In the genomic region with DNA sequence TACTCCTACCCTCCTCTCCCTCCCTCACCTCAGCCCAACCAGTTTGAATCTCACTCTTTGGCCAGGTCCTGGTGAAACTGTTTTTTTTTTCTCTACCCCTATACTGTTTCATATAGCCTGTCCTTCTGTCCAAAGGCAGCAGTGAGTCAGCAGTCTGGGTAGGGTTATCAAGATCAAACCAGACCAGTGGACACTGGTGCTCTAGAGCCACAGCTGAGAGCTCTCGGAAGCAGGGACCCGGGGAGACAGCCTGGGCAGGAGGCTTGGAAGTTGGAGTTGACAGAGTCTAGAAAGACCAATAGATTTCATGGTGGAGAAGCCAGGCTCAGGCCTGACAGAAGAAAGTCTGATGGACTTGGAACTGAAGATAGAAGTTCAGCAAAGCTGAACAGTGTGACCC, we compare ENCODE assay signal across 29 mouse cellular contexts. TPM values are rescaled to one million over a fixed set of nuclear protein-coding genes. Genes with fewer than 3 reads are reported as not detected.
A peak's percentile ranks its signal among the peaks of the same experiment; 100 is the strongest.
DNase-seq lines count a peak whose midpoint lies in the region; ATAC-seq and TF ChIP-seq lines count a peak whose summit lies in the region.
"Had no signal": no experiment of that assay in that cellular context is flagged by ENCODE, and none has a peak within 500 bp of the region (broad histone marks: within the 10 kb centered on the region; RNA-seq: fewer than 3 reads in every experiment).

No protein-coding gene starts in this region.

- H3K4me2 ChIP-seq in liver, embryonic 12.5 days: no peak overlapping the region
- H3K4me2 ChIP-seq: embryonic facial prominence, embryonic 13.5 days; hindbrain, embryonic 15.5 days; limb, embryonic 15.5 days; lung, embryonic 15.5 days; midbrain, embryonic 12.5 days; neural tube, embryonic 13.5 days had no signal

- H3K36me3 ChIP-seq in liver, adult 2 months (ENCODE audit: control insufficient read depth, insufficient read depth, low read length): peaks cover 8% of the 10 kb centered on the region
- H3K36me3 ChIP-seq in liver, embryonic 12.5 days: peaks cover 69% of the 10 kb centered on the region

- H3K79me2 ChIP-seq in liver, adult 2 months (ENCODE audit: control insufficient read depth, insufficient read depth, low read length): no peaks in the 10 kb centered on the region

- no peak for TF ChIP-seq CTCF in liver, adult 2 months (IDR thresholded peaks at IDR 0.05; ENCODE audit: low read depth, low read length)

- 22% methylated on average over 2 of the region's 2 CpGs for WGBS in liver, adult 2 months
- WGBS in liver, embryonic 12.5 days (ENCODE audit: insufficient replicate concordance): 75% methylated on average over 2 of the region's 2 CpGs

- no peak overlapping the region for H3K4me3 ChIP-seq in liver, adult 2 months (ENCODE audit: insufficient read depth, low read depth, low read length)
- H3K4me3 ChIP-seq in brown adipose tissue, adult 24 weeks (ENCODE audit: insufficient read depth, low read depth, low read length): no peak overlapping the region
- H3K4me3 ChIP-seq in liver, embryonic 12.5 days: no peak overlapping the region
- H3K4me3 ChIP-seq: embryonic facial prominence, embryonic 13.5 days; erythroblast, embryonic 14.5 days; hindbrain, embryonic 10.5 days; hindbrain, embryonic 15.5 days; limb, embryonic 10.5 days; limb, embryonic 15.5 days; lung, embryonic 15.5 days; megakaryocyte, embryonic 14.5 days; midbrain, embryonic 12.5 days; neural tube, embryonic 13.5 days had no signal

- no peaks in the 10 kb centered on the region for H3K27me3 ChIP-seq in liver, adult 2 months (ENCODE audit: control insufficient read depth, insufficient read depth, low read length)
- no peaks in the 10 kb centered on the region for H3K27me3 ChIP-seq in liver, embryonic 12.5 days (replicated peaks)
- H3K27me3 ChIP-seq: CH12.LX; embryonic facial prominence, embryonic 13.5 days; hindbrain, embryonic 15.5 days; limb, embryonic 15.5 days; lung, embryonic 15.5 days; megakaryocyte, embryonic 14.5 days; midbrain, embryonic 12.5 days; neural tube, embryonic 13.5 days had no signal

- H3K9me3 ChIP-seq in liver, embryonic 12.5 days (replicated peaks): no peaks in the 10 kb centered on the region
- H3K9me3 ChIP-seq: embryonic facial prominence, embryonic 13.5 days; hindbrain, embryonic 10.5 days; hindbrain, embryonic 15.5 days; limb, embryonic 10.5 days; limb, embryonic 15.5 days; lung, embryonic 15.5 days; megakaryocyte, embryonic 14.5 days; midbrain, embryonic 12.5 days; neural tube, embryonic 13.5 days had no signal

- H3K27ac ChIP-seq in liver, adult 2 months (replicated peaks; ENCODE audit: insufficient read depth, low read depth, low read length): peak overlapping the region; percentile 70
- peak overlapping the region; percentile 93 for H3K27ac ChIP-seq in brown adipose tissue, adult 24 weeks (replicated peaks; ENCODE audit: low read depth, low read length)
- H3K27ac ChIP-seq in liver, embryonic 12.5 days: peak overlapping the region; percentile 65
- H3K27ac ChIP-seq: embryonic facial prominence, embryonic 13.5 days; hindbrain, embryonic 10.5 days; hindbrain, embryonic 15.5 days; kidney, postnatal 0 days; limb, embryonic 10.5 days; limb, embryonic 15.5 days; lung, embryonic 15.5 days; midbrain, embryonic 12.5 days; neural tube, embryonic 13.5 days had no signal

- H3K9ac ChIP-seq in liver, adult 2 months (ENCODE audit: low read depth, low read length): no peak overlapping the region
- H3K9ac ChIP-seq in liver, embryonic 12.5 days: no peak overlapping the region
- H3K9ac ChIP-seq: embryonic facial prominence, embryonic 13.5 days; hindbrain, embryonic 15.5 days; limb, embryonic 15.5 days; lung, embryonic 15.5 days; midbrain, embryonic 12.5 days; neural tube, embryonic 13.5 days had no signal

- H3K4me1 ChIP-seq in liver, adult 2 months (ENCODE audit: control insufficient read depth, insufficient read depth, low read length): peaks cover 31% of the 10 kb centered on the region
- peaks cover 15% of the 10 kb centered on the region for H3K4me1 ChIP-seq in brown adipose tissue, adult 24 weeks (ENCODE audit: control insufficient read depth, insufficient read depth, insufficient read length, low read length)
- peaks cover 9% of the 10 kb centered on the region for H3K4me1 ChIP-seq in liver, embryonic 12.5 days
- H3K4me1 ChIP-seq: embryonic facial prominence, embryonic 13.5 days; hindbrain, embryonic 15.5 days; limb, embryonic 10.5 days; limb, embryonic 15.5 days; lung, embryonic 15.5 days; midbrain, embryonic 12.5 days; neural tube, embryonic 13.5 days had no signal

- no peak for DNase-seq in liver, adult 2 months (ENCODE audit: extremely low read depth, low read depth, low spot score)
- DNase-seq in liver: no peak
- no peak for DNase-seq in embryo, embryonic 11 days
- DNase-seq in spleen, postnatal 14 days (ENCODE audit: low spot score in 2 of 2): no peak
- DNase-seq: cerebellum, adult 11-12 months; cerebellum, adult 9-11 months; gastrocnemius, postnatal 36 days; heart, postnatal 14 days; kidney, adult 8-10 months; layer of hippocampus, postnatal 36 days; right cerebral cortex, postnatal 4 days; thymus, postnatal 4 days had no signal

- ATAC-seq in liver, embryonic 12.5 days: 0 out of 2 replicates have a peak, but pooled peaks have one; percentile 35
- no peak for ATAC-seq in erythroblast, adult 5-6 weeks (replicated peaks; ENCODE audit: low FRiP score, poor library complexity, severe bottlenecking)
- ATAC-seq: inflammation-experienced regulatory T-cells, adult 6 months had no signal

- no peak for TF ChIP-seq POLR2A in liver, adult 2 months (IDR thresholded peaks at IDR 0.05; ENCODE audit: extremely low read depth, insufficient read depth, low read length)

RNA-seq across cellular contexts. Expression of gene Ssr2, which starts 7.1 kb away (rescaled TPM):
- total RNA-seq in liver, adult 2 months (2014; rRNA removed): 90.0 and 110 TPM in 2 replicates
- 155 and 176 TPM in 2 replicates for polyA plus RNA-seq in liver, adult 2 months (2012; rRNA removed)
- 84.2 and 89.0 TPM in 2 replicates for polyA plus RNA-seq in brown adipose tissue, adult 24 weeks (2012; ENCODE audit: insufficient read depth, insufficient read length, missing spikeins)
- 172 and 177 TPM in 2 replicates for polyA plus RNA-seq in liver, embryonic 12.5 days (2016; fragmentation: Nextera tagmentation; extraction: Ambion mirVana)
- 80.3 and 91.8 TPM in 2 replicates for total RNA-seq in erythroblast, adult 5-6 weeks (2015; ENCODE audit: low replicate concordance)
- 24.3 and 35.9 TPM in 2 replicates for total RNA-seq in erythroblast, adult 5-6 weeks (2017; ENCODE audit: low replicate concordance)

RNA-seq across cellular contexts. Expression of gene Ubqln4, which starts 15.1 kb away (rescaled TPM):
- total RNA-seq in liver, adult 2 months (2014; rRNA removed): 8.3 and 14.2 TPM in 2 replicates
- 41.1 and 42.8 TPM in 2 replicates for polyA plus RNA-seq in liver, adult 2 months (2012; rRNA removed)
- 36.6 and 42.2 TPM in 2 replicates for polyA plus RNA-seq in brown adipose tissue, adult 24 weeks (2012; ENCODE audit: insufficient read depth, insufficient read length, missing spikeins)
- polyA plus RNA-seq in liver, embryonic 12.5 days (2016; fragmentation: Nextera tagmentation; extraction: Ambion mirVana): 37.9 and 39.5 TPM in 2 replicates
- 5.4 and 7.9 TPM in 2 replicates for total RNA-seq in erythroblast, adult 5-6 weeks (2015; ENCODE audit: low replicate concordance)
- 5.7 and 10.0 TPM in 2 replicates for total RNA-seq in erythroblast, adult 5-6 weeks (2017; ENCODE audit: low replicate concordance)

RNA-seq across cellular contexts. Expression of gene Lamtor2, which starts 15.7 kb away (rescaled TPM):
- 104 and 125 TPM in 2 replicates for total RNA-seq in liver, adult 2 months (2014; rRNA removed)
- 201 and 204 TPM in 2 replicates for polyA plus RNA-seq in liver, adult 2 months (2012; rRNA removed)
- 209 and 224 TPM in 2 replicates for polyA plus RNA-seq in brown adipose tissue, adult 24 weeks (2012; ENCODE audit: insufficient read depth, insufficient read length, missing spikeins)
- 101 and 102 TPM in 2 replicates for polyA plus RNA-seq in liver, embryonic 12.5 days (2016; fragmentation: Nextera tagmentation; extraction: Ambion mirVana)
- total RNA-seq in erythroblast, adult 5-6 weeks (2015; ENCODE audit: low replicate concordance): 4.2 and 8.6 TPM in 2 replicates
- total RNA-seq in erythroblast, adult 5-6 weeks (2017; ENCODE audit: low replicate concordance): 14.3 and 15.8 TPM in 2 replicates

RNA-seq across cellular contexts. Expression of gene Rab25, which starts 20.5 kb away (rescaled TPM):
- total RNA-seq in liver, adult 2 months (2014; rRNA removed): 0.18 and 0.20 TPM in 2 replicates
- polyA plus RNA-seq in liver, adult 2 months (2012; rRNA removed): 0.32 and 0.46 TPM in 2 replicates
- polyA plus RNA-seq in brown adipose tissue, adult 24 weeks (2012; ENCODE audit: insufficient read depth, insufficient read length, missing spikeins): not detected in 2 replicates
- 0.70 TPM in 1 of 2 replicates, not detected in the other for polyA plus RNA-seq in liver, embryonic 12.5 days (2016; fragmentation: Nextera tagmentation; extraction: Ambion mirVana)
- total RNA-seq in erythroblast, adult 5-6 weeks (2015; ENCODE audit: low replicate concordance): not detected in 2 replicates
- not detected in 2 replicates for total RNA-seq in erythroblast, adult 5-6 weeks (2017; ENCODE audit: low replicate concordance)
- total RNA-seq: adrenal gland, postnatal 10 days; gastrocnemius, postnatal 36 days had no signal
- polyA plus RNA-seq: erythroblast, embryonic 14.5 days; inflammation-experienced regulatory T-cells, adult 6 months; neural tube, embryonic 13.5 days had no signal

RNA-seq across cellular contexts. Expression of gene Mex3a, which starts 36.4 kb away (rescaled TPM):
- total RNA-seq in liver, adult 2 months (2014; rRNA removed): under 0.01 TPM in 2 replicates
- polyA plus RNA-seq in liver, adult 2 months (2012; rRNA removed): 0.02 and 0.04 TPM in 2 replicates
- polyA plus RNA-seq in brown adipose tissue, adult 24 weeks (2012; ENCODE audit: insufficient read depth, insufficient read length, missing spikeins): 0.16 and 0.21 TPM in 2 replicates
- 2.8 and 3.1 TPM in 2 replicates for polyA plus RNA-seq in liver, embryonic 12.5 days (2016; fragmentation: Nextera tagmentation; extraction: Ambion mirVana)
- total RNA-seq in erythroblast, adult 5-6 weeks (2015; ENCODE audit: low replicate concordance): 0.19 and 1.5 TPM in 2 replicates
- total RNA-seq in erythroblast, adult 5-6 weeks (2017; ENCODE audit: low replicate concordance): 0.34 TPM in 1 of 2 replicates, not detected in the other
